Mouse (Mus musculus): ENCODE measurements around the gene Nudt22. TPM values are rescaled to one million over a fixed set of nuclear protein-coding genes. Genes with fewer than 3 reads are reported as not detected.

Nudt22 gene
- polyA plus RNA-seq, 1 experiment from 2014 or later = 29.9 TPM

Other genes with a start within 250 kb of the Nudt22 start
- gene Rps6ka4, start 155.5 kb downstream of the Nudt22 start, polyA plus RNA-seq (2015; fragmentation: Nextera tagmentation; extraction: Ambion mirVana) = 15.3 and 20.4 TPM in 2 replicates
- 0.68 and 1.3 TPM in 2 replicates for gene Ccdc88b, start 137.9 kb downstream of the Nudt22 start, polyA plus RNA-seq (2015; fragmentation: Nextera tagmentation; extraction: Ambion mirVana)
- gene Trmt112, start 86.4 kb downstream of the Nudt22 start, polyA plus RNA-seq (2015; fragmentation: Nextera tagmentation; extraction: Ambion mirVana) = 72.8 and 80.1 TPM in 2 replicates
- 302 and 344 TPM in 2 replicates for gene Prdx5, start 86.0 kb downstream of the Nudt22 start, polyA plus RNA-seq (2015; fragmentation: Nextera tagmentation; extraction: Ambion mirVana)
- 36.9 and 39.3 TPM in 2 replicates for gene Esrra, start 74.3 kb downstream of the Nudt22 start, polyA plus RNA-seq (2015; fragmentation: Nextera tagmentation; extraction: Ambion mirVana)
- 1.9 and 3.4 TPM in 2 replicates for gene Catsperz, start 70.7 kb downstream of the Nudt22 start, polyA plus RNA-seq (2015; fragmentation: Nextera tagmentation; extraction: Ambion mirVana)
- 0.14 and 1.1 TPM in 2 replicates for gene Kcnk4, start 61.6 kb downstream of the Nudt22 start, polyA plus RNA-seq (2015; fragmentation: Nextera tagmentation; extraction: Ambion mirVana)
- gene Bad, start 54.3 kb downstream of the Nudt22 start, polyA plus RNA-seq (2015; fragmentation: Nextera tagmentation; extraction: Ambion mirVana) = 55.6 and 58.1 TPM in 2 replicates
- 20.8 and 27.7 TPM in 2 replicates for gene Gpr137, start 53.6 kb downstream of the Nudt22 start, polyA plus RNA-seq (2015; fragmentation: Nextera tagmentation; extraction: Ambion mirVana)
- gene Ppp1r14b, start 21.1 kb downstream of the Nudt22 start, polyA plus RNA-seq (2015; fragmentation: Nextera tagmentation; extraction: Ambion mirVana) = 136 and 138 TPM in 2 replicates
- gene Plcb3, start 19.6 kb downstream of the Nudt22 start, polyA plus RNA-seq (2015; fragmentation: Nextera tagmentation; extraction: Ambion mirVana) = 16.4 and 25.3 TPM in 2 replicates
- gene Fkbp2, start 15.6 kb downstream of the Nudt22 start, polyA plus RNA-seq (2015; fragmentation: Nextera tagmentation; extraction: Ambion mirVana) = 77.0 and 91.2 TPM in 2 replicates
- 133 and 149 TPM in 2 replicates for gene Vegfb, start 8.5 kb downstream of the Nudt22 start, polyA plus RNA-seq (2015; fragmentation: Nextera tagmentation; extraction: Ambion mirVana)
- 37.9 and 39.1 TPM in 2 replicates for gene Dnajc4, start 3.5 kb downstream of the Nudt22 start, polyA plus RNA-seq (2015; fragmentation: Nextera tagmentation; extraction: Ambion mirVana)
- gene Trpt1, start within 50 bp of the Nudt22 start, polyA plus RNA-seq (2015; fragmentation: Nextera tagmentation; extraction: Ambion mirVana) = 17.4 and 18.0 TPM in 2 replicates
- 6.5 and 18.3 TPM in 2 replicates for gene Fermt3, start 23.4 kb upstream of the Nudt22 start, polyA plus RNA-seq (2015; fragmentation: Nextera tagmentation; extraction: Ambion mirVana)
- gene Stip1, start 43.9 kb upstream of the Nudt22 start, polyA plus RNA-seq (2015; fragmentation: Nextera tagmentation; extraction: Ambion mirVana) = 168 and 203 TPM in 2 replicates
- gene Macrod1, start 60.7 kb upstream of the Nudt22 start, polyA plus RNA-seq (2015; fragmentation: Nextera tagmentation; extraction: Ambion mirVana) = 49.1 and 57.6 TPM in 2 replicates
- 1.3 and 2.5 TPM in 2 replicates for gene Flrt1, start 109.6 kb upstream of the Nudt22 start, polyA plus RNA-seq (2015; fragmentation: Nextera tagmentation; extraction: Ambion mirVana)
- gene Otub1, start 210.2 kb upstream of the Nudt22 start, polyA plus RNA-seq (2015; fragmentation: Nextera tagmentation; extraction: Ambion mirVana) = 122 and 135 TPM in 2 replicates
- 1,507 and 2,028 TPM in 2 replicates for gene Cox8a, start 221.5 kb upstream of the Nudt22 start, polyA plus RNA-seq (2015; fragmentation: Nextera tagmentation; extraction: Ambion mirVana)
- gene Naa40, start 245.1 kb upstream of the Nudt22 start, polyA plus RNA-seq (2015; fragmentation: Nextera tagmentation; extraction: Ambion mirVana) = 48.2 and 56.2 TPM in 2 replicates